Mouse (Mus musculus): ENCODE results near the gene Ryk.
"Not testable (repeated sequence)": the region's sequence is repeated elsewhere in the genome, so short reads cannot be mapped to it uniquely, and the experiment has no call there.

The Ryk gene

GRCm38 (mm10) chr9:102911526-102911925 lies 76.8 kb downstream of the Ryk start:
- DNase-seq: no peak

- no peak for DNase-seq
Measured at GRCm38 (mm10) chr9:102912516-102913035, 77.9 kb downstream of the Ryk start.

- DNase-seq: not testable (repeated sequence)
Measured at GRCm38 (mm10) chr9:102913597-102913996, 78.9 kb downstream of the Ryk start.

GRCm38 (mm10) chr9:102914583-102914982 lies 79.9 kb downstream of the Ryk start:
- DNase-seq: no peak

- DNase-seq: no peak
Measured at GRCm38 (mm10) chr9:102915292-102915854, 80.7 kb downstream of the Ryk start.

GRCm38 (mm10) chr9:102916076-102916475 lies 81.4 kb downstream of the Ryk start:
- no peak for DNase-seq

- DNase-seq: peak; percentile 13
Measured at GRCm38 (mm10) chr9:102917532-102918129, 82.9 kb downstream of the Ryk start.

- DNase-seq: no peak
Measured at GRCm38 (mm10) chr9:102919486-102919885, 84.8 kb downstream of the Ryk start.

- DNase-seq: no peak
Measured at GRCm38 (mm10) chr9:102921791-102922190, 87.1 kb downstream of the Ryk start.

- DNase-seq: no peak
Measured at GRCm38 (mm10) chr9:102922866-102923434, 88.2 kb downstream of the Ryk start.

- no peak for DNase-seq
Measured at GRCm38 (mm10) chr9:102923836-102924235, 89.1 kb downstream of the Ryk start.

GRCm38 (mm10) chr9:102924627-102925316 lies 90.1 kb downstream of the Ryk start:
- DNase-seq: no peak

GRCm38 (mm10) chr9:102926137-102926536 lies 91.4 kb downstream of the Ryk start:
- peak; percentile 25 for DNase-seq

GRCm38 (mm10) chr9:102929776-102930175 lies 95.1 kb downstream of the Ryk start:
- no peak for DNase-seq

GRCm38 (mm10) chr9:102933925-102934721 lies 99.4 kb downstream of the Ryk start:
- no peak for DNase-seq

- DNase-seq: no peak
Measured at GRCm38 (mm10) chr9:102942221-102942620, 107.5 kb downstream of the Ryk start.

- no peak for DNase-seq
Measured at GRCm38 (mm10) chr9:102944891-102945290, 110.2 kb downstream of the Ryk start.

- DNase-seq: no peak
Measured at GRCm38 (mm10) chr9:102946469-102947015, 111.8 kb downstream of the Ryk start.

GRCm38 (mm10) chr9:102948706-102949105 lies 114.0 kb downstream of the Ryk start:
- DNase-seq: no peak

- no peak for DNase-seq
Measured at GRCm38 (mm10) chr9:102951091-102951994, 116.6 kb downstream of the Ryk start.

GRCm38 (mm10) chr9:102955866-102956265 lies 121.1 kb downstream of the Ryk start:
- no peak for DNase-seq
